15 mouse cellular contexts compared by ENCODE assay signal in genomic region chr15:89816098-89816497, GRCm38 (mm10). TPM values are rescaled to one million over a fixed set of nuclear protein-coding genes. Genes with fewer than 3 reads are reported as not detected.
A peak's percentile ranks its signal among the peaks of the same experiment; 100 is the strongest.
DNase-seq lines count a peak whose midpoint lies in the region; ATAC-seq and TF ChIP-seq lines count a peak whose summit lies in the region.
"Had no signal": no experiment of that assay in that cellular context is flagged by ENCODE, and none has a peak within 500 bp of the region (broad histone marks: within the 10 kb centered on the region; RNA-seq: fewer than 3 reads in every experiment).

No protein-coding gene starts in this region.

- H3K4me1 ChIP-seq in forebrain, embryonic 16.5 days (replicated peaks; ENCODE audit: control insufficient read depth, insufficient read depth, low read length), result peaks cover 6% of the 10 kb centered on the region; the same call in 1 of the 2 replicates
- peaks cover 5% of the 10 kb centered on the region; the same call in 1 of the 2 replicates for H3K4me1 ChIP-seq in midbrain, embryonic 11.5 days (ENCODE audit: control insufficient read depth, insufficient read depth, low read length)
- H3K4me1 ChIP-seq in olfactory bulb, adult 2 months (ENCODE audit: control insufficient read depth, insufficient read depth, low read length), result peaks cover 2% of the 10 kb centered on the region; the same call in 1 of the 2 replicates
- H3K4me1 ChIP-seq in heart, embryonic 11.5 days (ENCODE audit: control insufficient read depth, insufficient read depth, low read length), result no peaks in the 10 kb centered on the region

- H3K9me3 ChIP-seq in forebrain, embryonic 16.5 days (ENCODE audit: control insufficient read depth, low read length), result no peaks in the 10 kb centered on the region
- no peaks in the 10 kb centered on the region for H3K9me3 ChIP-seq in midbrain, embryonic 11.5 days (ENCODE audit: control insufficient read depth, low read length)
- H3K9me3 ChIP-seq in heart, embryonic 11.5 days (replicated peaks; ENCODE audit: control insufficient read depth, low read length), result no peaks in the 10 kb centered on the region

- no peak for TF ChIP-seq POLR2A in olfactory bulb, adult 2 months (IDR thresholded peaks at IDR 0.05; ENCODE audit: insufficient read depth, low read depth, low read length)

- TF ChIP-seq CTCF in olfactory bulb, adult 2 months (IDR thresholded peaks at IDR 0.05; ENCODE audit: insufficient read depth, low read depth, low read length), result no peak

- no peak overlapping the region for H3K27ac ChIP-seq in forebrain, embryonic 16.5 days (ENCODE audit: low read length)
- H3K27ac ChIP-seq in midbrain, embryonic 11.5 days (ENCODE audit: low read depth, low read length), result no peak overlapping the region
- H3K27ac ChIP-seq in olfactory bulb, adult 2 months (ENCODE audit: insufficient read depth, low read depth, low read length), result no peak overlapping the region
- no peak overlapping the region for H3K27ac ChIP-seq in heart, embryonic 11.5 days (ENCODE audit: low read depth, low read length)

- H3K27me3 ChIP-seq in forebrain, embryonic 16.5 days (replicated peaks; ENCODE audit: control insufficient read depth, insufficient read depth, low read length), result no peaks in the 10 kb centered on the region
- no peaks in the 10 kb centered on the region for H3K27me3 ChIP-seq in midbrain, embryonic 11.5 days (ENCODE audit: control insufficient read depth, insufficient read depth, low read length)
- H3K27me3 ChIP-seq in heart, embryonic 11.5 days (ENCODE audit: control insufficient read depth, insufficient read depth, low read length), result no peaks in the 10 kb centered on the region

- H3K9ac ChIP-seq in forebrain, embryonic 16.5 days (replicated peaks; ENCODE audit: low read depth, low read length), result no peak overlapping the region
- no peak overlapping the region for H3K9ac ChIP-seq in midbrain, embryonic 11.5 days (ENCODE audit: low read length)
- H3K9ac ChIP-seq in heart, embryonic 11.5 days (ENCODE audit: low read depth, low read length), result no peak overlapping the region

- H3K4me2 ChIP-seq in forebrain, embryonic 16.5 days (ENCODE audit: low read length), result peak overlapping the region; percentile 31
- H3K4me2 ChIP-seq in midbrain, embryonic 11.5 days, result no peak overlapping the region
- H3K4me2 ChIP-seq in heart, embryonic 11.5 days, result no peak overlapping the region

- DNase-seq in embryo, embryonic 9.5 days (ENCODE audit: extremely low spot score), result peak; percentile 46
- peak; percentile 86 for DNase-seq in midbrain, embryonic 11.5 days (ENCODE audit: low spot score, missing footprints)
- DNase-seq in cerebellum, adult 9-11 months, result no peak
- DNase-seq: adrenal gland, postnatal 25 days; cerebellum, adult 11-12 months; gastrocnemius, postnatal 14 days; kidney, postnatal 4 days had no signal

- WGBS in forebrain, embryonic 16.5 days, result 7% methylated on average over 10 of the region's 10 CpGs
- 23% methylated on average over 10 of the region's 10 CpGs for WGBS in midbrain, embryonic 11.5 days
- WGBS in olfactory bulb, adult 2 months, result 13% methylated on average over 10 of the region's 10 CpGs
- WGBS in heart, embryonic 11.5 days (ENCODE audit: insufficient replicate concordance), result 70% methylated on average over 10 of the region's 10 CpGs

- H3K36me3 ChIP-seq in forebrain, embryonic 16.5 days (ENCODE audit: control insufficient read depth, insufficient read depth), result no peaks in the 10 kb centered on the region
- no peaks in the 10 kb centered on the region for H3K36me3 ChIP-seq in midbrain, embryonic 11.5 days (ENCODE audit: control insufficient read depth, insufficient read depth, low read length)
- H3K36me3 ChIP-seq in heart, embryonic 11.5 days (ENCODE audit: control insufficient read depth, insufficient read depth, low read length), result no peaks in the 10 kb centered on the region

- ATAC-seq in forebrain, embryonic 16.5 days, result peak; percentile 81
- peak; percentile 84 for ATAC-seq in midbrain, embryonic 11.5 days (ENCODE audit: low FRiP score)
- ATAC-seq in heart, embryonic 11.5 days (replicated peaks; ENCODE audit: insufficient number of reproducible peaks, low FRiP score, low TSS enrichment), result no peak
- no peak for ATAC-seq in CD4-positive, CD25-positive, alpha-beta regulatory T cell, adult 4 months
- ATAC-seq: intestine, embryonic 16.5 days had no signal

- no peak overlapping the region for H3K4me3 ChIP-seq in forebrain, embryonic 16.5 days (replicated peaks; ENCODE audit: low read length)
- H3K4me3 ChIP-seq in midbrain, embryonic 11.5 days (ENCODE audit: low read depth, low read length), result no peak overlapping the region
- 0 out of 2 replicates have a peak overlapping the region, but pooled peaks have one; percentile 5 for H3K4me3 ChIP-seq in olfactory bulb, adult 2 months (ENCODE audit: insufficient read depth, low read depth, low read length)
- H3K4me3 ChIP-seq in heart, embryonic 11.5 days (ENCODE audit: low read depth, low read length), result no peak overlapping the region

RNA-seq across cellular contexts. Expression of gene Syt10, which starts 25.6 kb away (rescaled TPM):
- 1.2 and 1.3 TPM in 2 replicates for polyA plus RNA-seq in forebrain, embryonic 16.5 days (2015; fragmentation: Nextera tagmentation; extraction: Ambion mirVana)
- polyA plus RNA-seq in midbrain, embryonic 11.5 days (2014; fragmentation: Nextera tagmentation; extraction: Ambion mirVana), result 0.16 and 0.19 TPM in 2 replicates
- not detected in 2 replicates for polyA plus RNA-seq in olfactory bulb, adult 2 months (2012; ENCODE audit: insufficient read depth, insufficient read length, low replicate concordance, missing spikeins)
- polyA plus RNA-seq in heart, embryonic 11.5 days (2014; fragmentation: Nextera tagmentation; extraction: Ambion mirVana), result 0.11 TPM in 1 of 2 replicates, not detected in the other
- polyA plus RNA-seq in CD4-positive, CD25-positive, alpha-beta regulatory T cell, adult 4 months (2017; shearing (Covaris generic)), result not detected
- polyA plus RNA-seq: heart, embryonic 16.5 days; liver, embryonic 16.5 days; small intestine, adult 2 months had no signal

Comparison
In these comparisons a context has a peak if more than half of its experiments do, and no peak if none do; other contexts are left out.
1. ATAC-seq: peak in forebrain, embryonic 16.5 days (single experiment) and midbrain, embryonic 11.5 days (single experiment); none in heart, embryonic 11.5 days (single experiment) and CD4-positive, CD25-positive, alpha-beta regulatory T cell, adult 4 months (single experiment).